Mouse (Mus musculus) hindbrain, embryonic 14.5 days (tissue): ENCODE data around the gene Lyrm9. TPM values are rescaled to one million over a fixed set of nuclear protein-coding genes. Genes with fewer than 3 reads are reported as not detected.
A peak's percentile ranks its signal among the peaks of the same experiment; 100 is the strongest.

ENCODE experiments used
- ATAC-seq: fragments of 200-750 bp; cut with Nextera tagmentation; 2 replicates; pipeline ENCODE4 v1.8.0; 2017; ENCODE audit warnings: moderate number of reproducible peaks, mild to moderate bottlenecking, moderate TSS enrichment, moderate library complexity; ENCODE audit not compliant: low FRiP score
- DNase-seq: peaks from one replicate; pipeline ENCODE4 v3.0.0-alpha.2; 2015; ENCODE audit warnings: low spot score
- H3K27ac ChIP-seq: fragments of 300-500 bp; sonication (generic); 2 replicates; pipeline ENCODE4 v1.5.1; 2014; ENCODE audit warnings: mild to moderate bottlenecking, moderate library complexity
- H3K27me3 ChIP-seq: fragments of 300-500 bp; sonication (generic); 2 replicates; pipeline ENCODE4 v1.6.1; 2014; ENCODE audit warnings: mild to moderate bottlenecking, low read length, mixed read lengths; ENCODE audit not compliant: control insufficient read depth, insufficient read depth
- H3K36me3 ChIP-seq: fragments of 300-500 bp; sonication (generic); replicated peaks from 2 replicates; pipeline ENCODE4 v1.6.1; 2014; ENCODE audit not compliant: control insufficient read depth, insufficient read depth
- H3K4me1 ChIP-seq: fragments of 300-500 bp; sonication (generic); replicated peaks from 2 replicates; pipeline ENCODE4 v1.6.1; 2014; ENCODE audit warnings: antibody characterized with exemption, low read length, mixed read lengths; ENCODE audit not compliant: control insufficient read depth, insufficient read depth
- H3K4me2 ChIP-seq: fragments of 300-500 bp; sonication (generic); replicated peaks from 2 replicates; pipeline ENCODE4 v1.6.1; 2014; ENCODE audit warnings: mild to moderate bottlenecking, moderate library complexity
- H3K4me3 ChIP-seq: fragments of 300-500 bp; sonication (generic); replicated peaks from 2 replicates; pipeline ENCODE4 v1.5.1; 2014; ENCODE audit warnings: mild to moderate bottlenecking, low read length
- H3K9ac ChIP-seq: fragments of 300-500 bp; sonication (generic); 2 replicates; pipeline ENCODE4 v1.6.1; 2014
- H3K9me3 ChIP-seq: fragments of 300-500 bp; sonication (generic); 2 replicates; pipeline ENCODE4 v1.6.1; 2016; ENCODE audit warnings: low read length; ENCODE audit not compliant: control insufficient read depth
- WGBS: fragments of 180-500 bp; shearing (Covaris S2); extraction: QIAGEN DNeasy Blood & Tissue Kit; methylation state at CpG from one replicate; pipeline ENCODE4 v1.1.7; 2014; 5-methylcytosine and 5-hydroxymethylcytosine counted together
- polyA plus RNA-seq: library from polyadenylated mRNA; unstranded; fragments of >200 nt; fragmentation: Nextera tagmentation; extraction: Ambion mirVana; gene quantifications from 2 replicates; pipeline ENCODE4 v1.2.1, GENCODE M21; 2014

The Lyrm9 gene
- polyA plus RNA-seq, 1 experiment from 2014 or later = 32.3 TPM

- ATAC-seq (peak; percentile 43; the same call in 1 of the 2 replicates), DNase-seq (peak; percentile 72)
- WGBS = 34% methylated on average over 4 of the region's 4 CpGs
- no peak overlapping the region for H3K9ac ChIP-seq
- peaks cover 18% of the 10 kb centered on the region for H3K4me1 ChIP-seq
- no peaks in the 10 kb centered on the region for H3K27me3 ChIP-seq
- H3K4me3 ChIP-seq = no peak overlapping the region
- peak overlapping the region; percentile 70 for H3K27ac ChIP-seq
- no peaks in the 10 kb centered on the region for H3K36me3 ChIP-seq
- no peaks in the 10 kb centered on the region for H3K9me3 ChIP-seq
- peak overlapping the region; percentile 17; the same call in 1 of the 2 replicates for H3K4me2 ChIP-seq
Observed at GRCm38 (mm10) chr11:78791582-78791981, 34.8 kb upstream of the Lyrm9 start.

- H3K4me2 ChIP-seq = peak overlapping the region; percentile 17
- no peaks in the 10 kb centered on the region for H3K9me3 ChIP-seq
- ATAC-seq = no peak
- H3K27ac ChIP-seq = peak overlapping the region; percentile 70
- H3K9ac ChIP-seq = peak overlapping the region; percentile 24; the same call in 1 of the 2 replicates
- no peak overlapping the region for H3K4me3 ChIP-seq
- peaks cover 18% of the 10 kb centered on the region for H3K4me1 ChIP-seq
- H3K27me3 ChIP-seq = no peaks in the 10 kb centered on the region
- 21% methylated on average over 5 of the region's 5 CpGs for WGBS
- DNase-seq = no peak
- H3K36me3 ChIP-seq = no peaks in the 10 kb centered on the region
Observed at GRCm38 (mm10) chr11:78792055-78792454, 34.3 kb upstream of the Lyrm9 start.

DNA sequence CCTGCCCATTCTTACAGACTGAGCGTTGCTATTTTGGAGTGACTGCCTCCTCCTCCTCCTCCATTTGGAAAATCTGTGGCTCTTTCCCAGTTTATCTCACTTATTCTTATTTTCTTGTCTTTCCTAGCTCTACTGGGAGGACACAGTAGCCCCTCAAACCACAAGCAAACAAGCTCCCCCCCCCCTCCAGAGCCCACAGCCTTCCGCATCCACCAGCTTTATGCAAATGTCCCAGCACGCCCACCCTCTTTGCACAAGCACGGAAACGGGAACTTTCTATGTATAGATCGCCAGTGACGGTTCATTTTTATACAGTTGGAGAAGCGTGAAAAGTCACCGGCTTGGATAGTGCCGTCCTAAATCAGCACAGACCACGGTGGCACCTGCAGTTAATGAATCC, 33.9 kb upstream of the Lyrm9 start:
- Histone ChIP-seq H3K4me1 (peaks cover 18% of the 10 kb centered on the region), H3K9me3 (no peaks in the 10 kb centered on the region), H3K9ac (peak overlapping the region; percentile 24; the same call in 1 of the 2 replicates), H3K4me3 (no peak overlapping the region), H3K27me3 (no peaks in the 10 kb centered on the region), H3K27ac (peak overlapping the region; percentile 70; the same call in 1 of the 2 replicates), H3K4me2 (peak overlapping the region; percentile 15; the same call in 1 of the 2 replicates), H3K36me3 (no peaks in the 10 kb centered on the region)
- 11% methylated on average over 11 of the region's 11 CpGs for WGBS
- ATAC-seq (no peak), DNase-seq (no peak)

DNA sequence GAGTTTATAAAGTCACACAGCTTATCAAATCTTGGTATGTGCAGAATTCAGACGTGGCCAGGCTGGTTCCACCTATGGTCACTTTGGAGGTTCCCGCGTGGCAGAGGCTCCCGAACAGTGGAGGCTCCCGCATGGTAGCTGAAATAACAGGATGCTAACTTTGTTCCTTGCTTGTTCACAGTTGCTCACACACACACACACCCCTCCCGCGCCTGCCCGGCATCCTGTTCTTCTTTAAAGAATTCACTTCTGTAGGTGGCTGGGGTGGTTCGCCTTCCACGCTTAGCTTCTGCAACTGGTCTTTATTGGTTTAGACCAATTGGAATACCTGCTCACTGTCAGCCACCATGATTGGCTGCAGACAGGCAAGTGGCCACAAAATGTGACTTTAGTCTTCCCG, 33.3 kb upstream of the Lyrm9 start:
- DNase-seq (no peak), ATAC-seq (no peak)
- Histone ChIP-seq H3K4me3 (no peak overlapping the region), H3K27me3 (no peaks in the 10 kb centered on the region), H3K27ac (no peak overlapping the region), H3K9ac (no peak overlapping the region), H3K4me1 (peaks cover 18% of the 10 kb centered on the region), H3K36me3 (no peaks in the 10 kb centered on the region), H3K9me3 (no peaks in the 10 kb centered on the region), H3K4me2 (no peak overlapping the region)
- WGBS = 83% methylated on average over 11 of the region's 11 CpGs

DNA sequence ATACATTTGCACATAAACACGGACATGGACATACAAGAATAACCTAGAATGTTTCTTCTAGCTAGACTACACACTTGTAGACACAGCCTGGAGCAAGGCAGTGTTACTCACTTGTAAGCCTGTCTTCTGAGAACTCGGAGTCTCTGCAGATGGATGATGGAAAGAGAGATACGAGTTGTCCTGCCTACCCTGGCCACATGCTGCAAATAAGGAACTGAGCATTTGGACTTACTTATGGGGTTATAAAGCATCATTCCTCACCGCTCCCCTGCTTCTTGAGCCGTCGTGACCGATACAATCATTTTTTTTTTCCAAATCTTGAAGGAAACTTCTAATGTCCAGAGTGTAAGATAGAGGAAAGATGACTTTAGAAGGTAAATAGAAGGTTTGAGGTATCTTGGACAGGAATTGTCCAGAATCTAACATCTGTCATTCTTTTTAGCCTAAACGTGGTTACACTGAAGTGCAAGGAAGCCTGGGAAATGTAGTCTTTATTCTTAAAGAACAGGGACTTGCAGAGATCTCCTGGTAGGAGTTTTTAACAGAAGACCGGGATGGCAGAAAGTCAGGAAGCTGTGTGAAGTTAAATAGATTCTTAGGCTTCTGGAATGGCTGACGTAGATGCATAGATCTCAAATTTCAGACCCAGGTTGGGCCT, 30.2 kb upstream of the Lyrm9 start:
- Histone ChIP-seq H3K9ac (no peak overlapping the region), H3K27ac (no peak overlapping the region), H3K27me3 (no peaks in the 10 kb centered on the region), H3K4me3 (no peak overlapping the region), H3K4me1 (peaks cover 16% of the 10 kb centered on the region), H3K9me3 (no peaks in the 10 kb centered on the region), H3K36me3 (no peaks in the 10 kb centered on the region), H3K4me2 (no peak overlapping the region)
- no peak for ATAC-seq
- no peak for DNase-seq
- 86% methylated on average over 10 of the region's 10 CpGs for WGBS

- WGBS = 95% methylated on average over 4 of the region's 4 CpGs
- no peak overlapping the region for H3K9ac ChIP-seq
- no peak overlapping the region for H3K4me2 ChIP-seq
- H3K4me3 ChIP-seq = no peak overlapping the region
- H3K36me3 ChIP-seq = no peaks in the 10 kb centered on the region
- no peak for ATAC-seq
- no peak for DNase-seq
- H3K27me3 ChIP-seq = no peaks in the 10 kb centered on the region
- no peaks in the 10 kb centered on the region for H3K9me3 ChIP-seq
- no peaks in the 10 kb centered on the region; the same call in 1 of the 2 replicates for H3K4me1 ChIP-seq
- no peak overlapping the region for H3K27ac ChIP-seq
Observed at GRCm38 (mm10) chr11:78801094-78801493, 25.3 kb upstream of the Lyrm9 start.

DNA sequence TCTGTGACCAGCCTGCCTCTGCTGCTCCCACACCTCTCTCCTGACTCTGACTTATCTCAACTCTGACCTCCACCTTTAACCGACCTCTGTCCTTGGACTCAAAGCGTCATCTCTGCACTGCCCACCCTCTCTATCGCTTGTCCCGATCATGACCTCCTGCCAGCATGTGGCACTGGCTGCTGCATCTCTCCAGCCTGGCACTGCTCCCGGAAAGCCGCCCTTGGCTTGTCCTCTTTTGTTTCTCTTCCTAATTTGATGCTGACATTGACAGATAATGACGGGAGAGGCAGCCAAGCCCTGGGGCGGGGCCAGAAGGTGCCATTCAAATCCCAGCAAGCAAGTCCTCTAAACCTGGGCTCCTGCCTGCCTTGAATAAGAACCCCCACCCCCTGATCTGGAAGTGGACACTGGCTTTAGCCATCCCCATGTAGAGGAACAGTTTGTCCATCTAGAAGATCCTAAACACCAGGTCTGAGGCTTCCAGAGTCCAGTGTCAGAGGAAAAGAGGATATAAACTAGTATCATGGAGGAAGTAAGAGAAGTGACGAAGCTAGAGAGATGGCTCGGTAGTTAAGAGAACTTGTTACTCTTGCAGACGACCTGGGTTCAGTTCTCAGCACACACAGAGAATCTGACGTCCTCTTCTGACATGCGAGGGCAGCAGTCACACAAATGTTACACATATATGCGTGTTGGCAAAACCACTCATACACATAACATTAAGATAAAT, 22.6 kb upstream of the Lyrm9 start:
- Histone ChIP-seq H3K27me3 (no peaks in the 10 kb centered on the region), H3K36me3 (no peaks in the 10 kb centered on the region), H3K27ac (no peak overlapping the region), H3K4me1 (peaks cover 3% of the 10 kb centered on the region; the same call in 1 of the 2 replicates), H3K9ac (no peak overlapping the region), H3K9me3 (no peaks in the 10 kb centered on the region), H3K4me3 (no peak overlapping the region), H3K4me2 (no peak overlapping the region)
- WGBS = 56% methylated on average over 14 of the region's 14 CpGs
- DNase-seq (peak; percentile 56), ATAC-seq (peak; percentile 11; the same call in 1 of the 2 replicates)

- no peak overlapping the region for H3K27ac ChIP-seq
- no peaks in the 10 kb centered on the region for H3K36me3 ChIP-seq
- 92% methylated on average over 6 of the region's 6 CpGs for WGBS
- no peaks in the 10 kb centered on the region for H3K9me3 ChIP-seq
- DNase-seq (no peak), ATAC-seq (no peak)
- H3K4me3 ChIP-seq = no peak overlapping the region
- no peaks in the 10 kb centered on the region for H3K27me3 ChIP-seq
- no peak overlapping the region for H3K4me2 ChIP-seq
- H3K9ac ChIP-seq = no peak overlapping the region
- peaks cover 3% of the 10 kb centered on the region; the same call in 1 of the 2 replicates for H3K4me1 ChIP-seq
Observed at GRCm38 (mm10) chr11:78804551-78804950, 21.8 kb upstream of the Lyrm9 start.

DNA sequence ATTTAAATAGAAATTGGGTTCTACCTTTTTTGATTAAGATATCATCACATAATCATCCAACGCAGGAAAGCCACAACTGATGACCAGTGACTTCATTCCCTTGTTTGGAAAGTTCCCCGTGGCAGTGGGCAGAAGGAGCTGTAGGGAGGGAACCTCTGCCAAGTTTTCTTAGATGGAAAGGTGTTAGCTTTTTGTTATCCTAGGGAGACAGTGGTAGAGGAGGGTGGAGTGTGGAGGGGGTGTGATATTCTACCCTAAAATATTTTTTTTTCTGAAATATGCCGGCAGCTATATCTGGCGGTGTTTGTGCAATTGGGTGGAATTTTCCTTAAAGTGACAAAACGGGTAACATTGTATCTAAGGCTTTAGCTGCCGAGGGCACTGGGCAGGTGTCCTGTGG, 21.2 kb upstream of the Lyrm9 start:
- H3K9ac ChIP-seq = no peak overlapping the region
- H3K4me2 ChIP-seq = no peak overlapping the region
- no peaks in the 10 kb centered on the region for H3K27me3 ChIP-seq
- H3K9me3 ChIP-seq = no peaks in the 10 kb centered on the region
- H3K27ac ChIP-seq = no peak overlapping the region
- H3K36me3 ChIP-seq = no peaks in the 10 kb centered on the region
- no peak for DNase-seq
- no peak overlapping the region for H3K4me3 ChIP-seq
- no peak for ATAC-seq
- peaks cover 3% of the 10 kb centered on the region; the same call in 1 of the 2 replicates for H3K4me1 ChIP-seq
- WGBS = 69% methylated on average over 6 of the region's 6 CpGs
